Mouse (Mus musculus) megakaryocyte progenitor cell, adult 5-6 weeks (primary cell): ENCODE measurements around the gene Cacna1e. TPM values are rescaled to one million over a fixed set of nuclear protein-coding genes. Genes with fewer than 3 reads are reported as not detected.

ENCODE experiments used
- ATAC-seq: replicated peaks from 2 replicates; pipeline ENCODE4 v1.8.0; 2016; ENCODE audit warnings: mild to moderate bottlenecking, moderate TSS enrichment, inconsistent platforms; ENCODE audit not compliant: poor library complexity
- total RNA-seq, 2 experiments: library from RNA; stranded (forward) in 1 of 2; stranded (reverse) in 1 of 2; fragments of 157-497, 149-512 nt in 1 of 2; fragments of 200-1000 nt in 1 of 2; gene quantifications; 2 replicates each; pipeline versions ENCODE4 v1.2.3 to v1.2.4; 2015 to 2017

The Cacna1e gene
- total RNA-seq, 2 experiments from 2014 or later = 0.07 to 0.12 TPM

GRCm38 (mm10) chr1:154536763-154537162 lies 347.5 kb downstream of the Cacna1e start:
- no peak for ATAC-seq

- ATAC-seq = no peak
These were observed 351.0 kb downstream of the Cacna1e start for GRCm38 (mm10) chr1:154532987-154533940.

- ATAC-seq = no peak
These were observed 354.6 kb downstream of the Cacna1e start for GRCm38 (mm10) chr1:154529666-154530065.

GRCm38 (mm10) chr1:154528803-154529202 lies 355.5 kb downstream of the Cacna1e start:
- no peak for ATAC-seq

- no peak for ATAC-seq
These were observed 363.6 kb downstream of the Cacna1e start for GRCm38 (mm10) chr1:154520715-154521114.

- ATAC-seq = no peak
These were observed 369.0 kb downstream of the Cacna1e start for GRCm38 (mm10) chr1:154515350-154515749.

- ATAC-seq = no peak
These were observed 372.6 kb downstream of the Cacna1e start for GRCm38 (mm10) chr1:154511736-154512135.

GRCm38 (mm10) chr1:154504005-154504404 lies 380.3 kb downstream of the Cacna1e start:
- ATAC-seq = no peak

GRCm38 (mm10) chr1:154500869-154501268 lies 383.4 kb downstream of the Cacna1e start:
- no peak for ATAC-seq

- ATAC-seq = no peak
These were observed 384.0 kb downstream of the Cacna1e start for GRCm38 (mm10) chr1:154500187-154500866.

GRCm38 (mm10) chr1:154498821-154499220 lies 385.5 kb downstream of the Cacna1e start:
- no peak for ATAC-seq

- ATAC-seq = no peak
These were observed 393.2 kb downstream of the Cacna1e start for GRCm38 (mm10) chr1:154491071-154491470.

GRCm38 (mm10) chr1:154476671-154477070 lies 407.6 kb downstream of the Cacna1e start:
- ATAC-seq = no peak

GRCm38 (mm10) chr1:154475706-154476105 lies 408.6 kb downstream of the Cacna1e start:
- ATAC-seq = no peak

GRCm38 (mm10) chr1:154474156-154474555 lies 410.1 kb downstream of the Cacna1e start:
- ATAC-seq = no peak

GRCm38 (mm10) chr1:154467265-154467664 lies 417.0 kb downstream of the Cacna1e start:
- no peak for ATAC-seq

GRCm38 (mm10) chr1:154461521-154461920 lies 422.8 kb downstream of the Cacna1e start:
- ATAC-seq = no peak

- ATAC-seq = no peak
These were observed 424.2 kb downstream of the Cacna1e start for GRCm38 (mm10) chr1:154460067-154460466.

- ATAC-seq = no peak
These were observed 425.7 kb downstream of the Cacna1e start for GRCm38 (mm10) chr1:154458601-154459000.

- ATAC-seq = no peak
These were observed 433.5 kb downstream of the Cacna1e start for GRCm38 (mm10) chr1:154450799-154451198.

- no peak for ATAC-seq
These were observed 437.8 kb downstream of the Cacna1e start for GRCm38 (mm10) chr1:154446456-154446855.

GRCm38 (mm10) chr1:154433520-154433919 lies 450.8 kb downstream of the Cacna1e start:
- ATAC-seq = no peak
